Mouse (Mus musculus): ENCODE data around the gene Trim80. TPM values are rescaled to one million over a fixed set of nuclear protein-coding genes. Genes with fewer than 3 reads are reported as not detected.

Gene Trim80
- total and polyA plus RNA-seq, 3 experiments: not detected

DNA sequence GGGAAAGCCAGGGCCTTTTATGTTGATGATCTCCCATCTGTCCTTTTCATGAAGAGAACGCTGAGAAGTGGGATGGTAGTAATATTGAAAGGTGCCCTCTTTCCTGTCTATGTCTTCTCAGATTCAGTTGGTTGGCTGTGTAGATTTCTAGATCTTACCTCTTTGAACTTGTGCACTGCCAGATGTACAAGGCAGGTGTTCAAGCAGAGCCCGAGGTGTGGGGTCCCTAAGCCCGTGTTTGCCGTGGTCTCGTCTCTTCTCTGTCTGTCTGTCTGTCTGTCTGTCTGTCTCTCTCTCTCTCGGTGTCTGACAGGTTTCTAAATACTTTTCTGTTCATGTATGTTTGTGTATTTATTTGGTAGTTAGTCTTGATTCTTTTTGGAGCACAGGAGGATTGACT lies 14.7 kb upstream of the Trim80 start:
- Histone ChIP-seq H3K79me2 (ENCODE audit: control insufficient read depth, insufficient read depth, low read length, poor library complexity) (peaks cover 4% of the 10 kb centered on the region), H3K9me3 (replicated peaks; ENCODE audit: insufficient read depth, low read length) (no peaks in the 10 kb centered on the region), H3K4me3 (ENCODE audit: control insufficient read depth in 1 of 2, insufficient read depth in 1 of 2, low read depth in 2 of 2, low read length in 2 of 2) (no peak overlapping the region), H3K9ac (ENCODE audit: control insufficient read depth, low read depth, low read length, poor library complexity, severe bottlenecking) (no peak overlapping the region), H3K27ac (ENCODE audit: control insufficient read depth, low read depth, low read length) (no peak overlapping the region), H3K4me1 (ENCODE audit: control insufficient read depth in 1 of 2, insufficient read depth in 2 of 2, low read length in 2 of 2) (peaks cover 0 to 4% of the 10 kb centered on the region in 2 experiments; a peak in 3 of 4 replicates), H3K36me3 (ENCODE audit: control insufficient read depth in 1 of 2, insufficient read depth in 2 of 2, low read length in 2 of 2) (peaks cover 0 to 6% of the 10 kb centered on the region in 2 experiments), H3K27me3 (ENCODE audit: control insufficient read depth in 1 of 2, insufficient read depth in 2 of 2, low read length in 2 of 2) (no peaks in the 10 kb centered on the region)
- TF ChIP-seq MAFK (IDR thresholded peaks at IDR 0.05; ENCODE audit: borderline replicate concordance, low read depth, low read length): no peak
- no peak for TF ChIP-seq MAZ (IDR thresholded peaks at IDR 0.05; ENCODE audit: low read depth, low read length)
- no peak for TF ChIP-seq RAD21 (IDR thresholded peaks at IDR 0.05; ENCODE audit: low read depth, low read length)
- TF ChIP-seq MYC (IDR thresholded peaks at IDR 0.05; ENCODE audit: low read depth, low read length): no peak
- no peak for TF ChIP-seq ZNF384 (IDR thresholded peaks at IDR 0.05; ENCODE audit: low read depth, low read length)
- TF ChIP-seq MEF2A (IDR thresholded peaks at IDR 0.05; ENCODE audit: extremely low read depth, insufficient replicate concordance, low read depth, low read length, poor library complexity, severe bottlenecking): no peak
- no peak for DNase-seq (ENCODE audit: low read depth, low spot score)

- H3K9ac ChIP-seq (ENCODE audit: control insufficient read depth, low read depth, low read length, poor library complexity, severe bottlenecking): no peak overlapping the region
- DNase-seq (ENCODE audit: low read depth, low spot score): peak; percentile 80
- no peaks in the 10 kb centered on the region; a peak in 2 of 4 replicates for H3K36me3 ChIP-seq (ENCODE audit: control insufficient read depth in 1 of 2, insufficient read depth in 2 of 2, low read length in 2 of 2)
- H3K27ac ChIP-seq (ENCODE audit: control insufficient read depth, low read depth, low read length): no peak overlapping the region
- H3K9me3 ChIP-seq (replicated peaks; ENCODE audit: insufficient read depth, low read length): no peaks in the 10 kb centered on the region
- no peaks in the 10 kb centered on the region for H3K27me3 ChIP-seq (ENCODE audit: control insufficient read depth in 1 of 2, insufficient read depth in 2 of 2, low read length in 2 of 2)
- H3K79me2 ChIP-seq (ENCODE audit: control insufficient read depth, insufficient read depth, low read length, poor library complexity): no peaks in the 10 kb centered on the region
- H3K4me3 ChIP-seq (ENCODE audit: control insufficient read depth in 1 of 2, insufficient read depth in 1 of 2, low read depth in 2 of 2, low read length in 2 of 2): no peak overlapping the region
- no peaks in the 10 kb centered on the region for H3K4me1 ChIP-seq (ENCODE audit: control insufficient read depth in 1 of 2, insufficient read depth in 2 of 2, low read length in 2 of 2)
- TF ChIP-seq GATA1 (IDR thresholded peaks at IDR 0.05; ENCODE audit: low read depth, low read length): no peak
- TF ChIP-seq RAD21 (IDR thresholded peaks at IDR 0.05; ENCODE audit: low read depth, low read length): peak; percentile 56
- no peak for TF ChIP-seq EP300 (IDR thresholded peaks at IDR 0.05; ENCODE audit: low read depth in 1 of 2, low read length in 2 of 2)
- TF ChIP-seq NELFE (IDR thresholded peaks at IDR 0.05; ENCODE audit: low read depth, low read length): no peak
- 0 out of 2 replicates have a peak, but pooled peaks have one; percentile 30 for TF ChIP-seq SIN3A (IDR thresholded peaks at IDR 0.05; ENCODE audit: low read length)
- peak; percentile 41 for TF ChIP-seq ZC3H11A (IDR thresholded peaks at IDR 0.05; ENCODE audit: low read depth, low read length)
- no peak for TF ChIP-seq TCF12 (IDR thresholded peaks at IDR 0.05; ENCODE audit: low read depth, low read length)
- no peak for TF ChIP-seq KAT2A (conservative IDR thresholded peaks at IDR 0.05; ENCODE audit: low read depth, low read length)
- no peak for TF ChIP-seq POLR2AphosphoS2 (IDR thresholded peaks at IDR 0.05; ENCODE audit: low read length)
- no peak for TF ChIP-seq E2F4 (IDR thresholded peaks at IDR 0.05; ENCODE audit: borderline replicate concordance, low read depth, low read length)
- no peak for TF ChIP-seq MAFK (IDR thresholded peaks at IDR 0.05; ENCODE audit: borderline replicate concordance, low read depth, low read length)
- no peak for TF ChIP-seq GABPA (IDR thresholded peaks at IDR 0.05; ENCODE audit: low read depth, low read length)
- no peak for TF ChIP-seq POLR2AphosphoS5 (IDR thresholded peaks at IDR 0.05; ENCODE audit: borderline replicate concordance, low read depth, low read length)
- TF ChIP-seq MYB (IDR thresholded peaks at IDR 0.05; ENCODE audit: low read depth, low read length): no peak
- no peak for TF ChIP-seq POLR2A (IDR thresholded peaks at IDR 0.05; ENCODE audit: control insufficient read depth in 1 of 2, insufficient read depth in 1 of 2, low read depth in 1 of 2, low read length in 2 of 2, poor library complexity in 1 of 2)
- TF ChIP-seq TBP (IDR thresholded peaks at IDR 0.05; ENCODE audit: low read depth, low read length): no peak
- TF ChIP-seq MXI1 (IDR thresholded peaks at IDR 0.05; ENCODE audit: low read depth, low read length): no peak
- no peak for TF ChIP-seq MEF2A (IDR thresholded peaks at IDR 0.05; ENCODE audit: extremely low read depth, insufficient replicate concordance, low read depth, low read length, poor library complexity, severe bottlenecking)
- TF ChIP-seq TAL1 (IDR thresholded peaks at IDR 0.05; ENCODE audit: low read length): no peak
- no peak for TF ChIP-seq USF1 (IDR thresholded peaks at IDR 0.05; ENCODE audit: low read depth, low read length)
- no peak for TF ChIP-seq ZKSCAN1 (IDR thresholded peaks at IDR 0.05; ENCODE audit: low read depth, low read length)
- no peak for TF ChIP-seq MAX (IDR thresholded peaks at IDR 0.05; ENCODE audit: low read length)
- no peak for TF ChIP-seq USF2 (IDR thresholded peaks at IDR 0.05; ENCODE audit: borderline replicate concordance in 1 of 2, insufficient read depth in 1 of 2, low read depth in 1 of 2, low read length in 2 of 2)
- no peak for TF ChIP-seq MYC (IDR thresholded peaks at IDR 0.05; ENCODE audit: low read depth, low read length)
- TF ChIP-seq HCFC1 (IDR thresholded peaks at IDR 0.05; ENCODE audit: low read depth, low read length): peak; percentile 31; the same call in 1 of the 2 replicates
- peak; percentile 69 for TF ChIP-seq SMC3 (IDR thresholded peaks at IDR 0.05; ENCODE audit: low read depth, low read length)
- TF ChIP-seq CTCF (IDR thresholded peaks at IDR 0.05 in 2 of 3, conservative IDR thresholded peaks at IDR 0.05 in 1 of 3; ENCODE audit: control insufficient read depth in 1 of 3, insufficient read depth in 1 of 3, low read depth in 2 of 3, low read length in 3 of 3, poor library complexity in 1 of 3, severe bottlenecking in 1 of 3): peak; percentile 75 to 90 (median 80)
- no peak for TF ChIP-seq ELF1 (IDR thresholded peaks at IDR 0.05; ENCODE audit: low read depth, low read length)
Observed at GRCm38 (mm10) chr11:115427482-115428331, 12.6 kb upstream of the Trim80 start.
